Mouse (Mus musculus) limb, embryonic 12.5 days (tissue): ENCODE data around the gene Sept9. TPM values are rescaled to one million over a fixed set of nuclear protein-coding genes. Genes with fewer than 3 reads are reported as not detected.
A peak's percentile ranks its signal among the peaks of the same experiment; 100 is the strongest.

ENCODE experiments used
- ATAC-seq: fragments of 200-750 bp; cut with Nextera tagmentation; 2 replicates; pipeline ENCODE4 v1.8.0; 2017; ENCODE audit warnings: low read depth, moderate TSS enrichment; ENCODE audit not compliant: insufficient number of reproducible peaks, insufficient read depth, low FRiP score, low TSS enrichment
- H3K27ac ChIP-seq: fragments of 300-500 bp; sonication (generic); 2 replicates; pipeline ENCODE4 v1.5.1; 2016; ENCODE audit warnings: mild to moderate bottlenecking, moderate library complexity
- H3K27me3 ChIP-seq: fragments of 300-500 bp; sonication (generic); 2 replicates; pipeline ENCODE4 v1.6.1; 2016; ENCODE audit warnings: mild to moderate bottlenecking, moderate library complexity
- H3K36me3 ChIP-seq: fragments of 300-500 bp; sonication (generic); 2 replicates; pipeline ENCODE4 v1.6.1; 2016; ENCODE audit warnings: mild to moderate bottlenecking, moderate library complexity
- H3K4me1 ChIP-seq: fragments of 300-500 bp; sonication (generic); replicated peaks from 2 replicates; pipeline ENCODE4 v1.6.1; 2016
- H3K4me2 ChIP-seq: fragments of 300-500 bp; sonication (generic); 2 replicates; pipeline ENCODE4 v1.6.1; 2016; ENCODE audit warnings: mild to moderate bottlenecking, moderate library complexity
- H3K4me3 ChIP-seq: fragments of 300-500 bp; sonication (generic); replicated peaks from 2 replicates; pipeline ENCODE4 v1.5.1; 2016; ENCODE audit warnings: mild to moderate bottlenecking
- H3K9ac ChIP-seq: fragments of 300-500 bp; sonication (generic); replicated peaks from 2 replicates; pipeline ENCODE4 v1.6.1; 2016; ENCODE audit warnings: mild to moderate bottlenecking, moderate library complexity
- H3K9me3 ChIP-seq: fragments of 300-500 bp; sonication (generic); 2 replicates; pipeline ENCODE4 v1.6.1; 2016; ENCODE audit warnings: mild to moderate bottlenecking, moderate library complexity
- WGBS: fragments of 180-500 bp; shearing (Covaris S2); methylation state at CpG from one replicate; pipeline ENCODE4 v1.1.7; 2016; 5-methylcytosine and 5-hydroxymethylcytosine counted together
- polyA plus RNA-seq: library from polyadenylated mRNA; unstranded; fragments of >200 nt; fragmentation: Nextera tagmentation; extraction: Ambion mirVana; gene quantifications from 2 replicates; pipeline ENCODE4 v1.2.1, GENCODE M21; 2016

The Sept9 gene
- polyA plus RNA-seq, 1 experiment from 2014 or later = 234 TPM

- no peak overlapping the region for H3K4me3 ChIP-seq
- H3K27ac ChIP-seq = peak overlapping the region; percentile 97
- peaks cover 97% of the 10 kb centered on the region for H3K4me1 ChIP-seq
- 0 out of 2 replicates have a peak overlapping the region, but pooled peaks have one; percentile 17 for H3K4me2 ChIP-seq
- no peak for ATAC-seq
- H3K36me3 ChIP-seq = peaks cover 25% of the 10 kb centered on the region
- H3K9ac ChIP-seq = no peak overlapping the region
- H3K27me3 ChIP-seq = no peaks in the 10 kb centered on the region
- H3K9me3 ChIP-seq = no peaks in the 10 kb centered on the region
- 51% methylated on average over 11 of the region's 11 CpGs for WGBS
Measured at GRCm38 (mm10) chr11:117283048-117283888, 83.8 kb downstream of the Sept9 start.

GRCm38 (mm10) chr11:117283889-117284450 lies 84.5 kb downstream of the Sept9 start:
- Histone ChIP-seq H3K27me3 (no peaks in the 10 kb centered on the region), H3K9ac (peak overlapping the region; percentile 45; the same call in 1 of the 2 replicates), H3K36me3 (peaks cover 30% of the 10 kb centered on the region), H3K27ac (peak overlapping the region; percentile 97), H3K9me3 (no peaks in the 10 kb centered on the region), H3K4me2 (peak overlapping the region; percentile 17; the same call in 1 of the 2 replicates), H3K4me3 (no peak overlapping the region), H3K4me1 (peaks cover 94% of the 10 kb centered on the region)
- WGBS = 42% methylated on average over 6 of the region's 6 CpGs
- no peak for ATAC-seq

DNA sequence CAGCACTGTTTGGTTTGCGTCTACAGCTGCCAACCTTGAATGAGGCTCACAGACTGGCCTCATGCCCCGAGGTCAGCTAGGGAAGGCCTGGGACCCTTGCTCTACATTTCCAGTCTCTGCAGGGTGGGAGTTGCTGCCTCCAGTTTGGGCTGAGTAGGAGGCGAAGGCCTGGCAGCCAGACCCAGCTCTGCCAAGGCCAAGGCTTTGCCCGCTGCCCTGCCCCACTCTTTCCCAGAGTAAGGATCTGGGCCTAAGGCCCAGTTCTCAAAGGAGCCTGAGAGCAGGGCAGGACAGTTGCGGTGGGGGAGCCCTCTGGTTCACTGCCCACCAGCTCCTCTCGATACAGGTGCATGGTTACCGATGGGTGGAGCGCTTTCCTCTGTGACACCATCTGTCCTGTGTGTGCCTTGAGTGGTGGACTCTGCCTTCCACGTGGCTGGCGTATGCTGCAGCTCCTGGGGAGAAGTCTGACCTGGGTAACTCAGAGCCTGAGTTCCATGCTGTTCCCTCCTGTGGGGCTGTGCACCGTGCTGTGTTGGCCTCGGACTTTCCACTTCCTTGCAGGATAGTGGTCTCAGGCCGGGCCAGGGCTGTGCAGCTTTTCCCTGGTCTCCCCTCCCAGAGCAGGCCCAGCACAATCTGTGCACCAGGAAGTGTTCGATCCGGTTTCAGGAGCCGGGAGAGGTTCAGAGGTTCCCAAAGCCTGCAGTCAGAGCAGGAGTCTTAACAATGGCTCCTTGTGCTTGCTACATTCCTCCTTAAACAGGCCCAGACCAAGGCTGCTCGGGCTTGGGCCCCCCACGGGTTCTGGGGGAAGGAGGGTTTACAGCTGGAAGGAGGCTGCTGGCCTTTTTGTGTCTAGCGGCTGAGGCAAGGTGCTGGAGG lies 85.5 kb downstream of the Sept9 start:
- 43% methylated on average over 19 of the region's 19 CpGs for WGBS
- peak overlapping the region; percentile 45; the same call in 1 of the 2 replicates for H3K9ac ChIP-seq
- no peaks in the 10 kb centered on the region for H3K9me3 ChIP-seq
- H3K27ac ChIP-seq = peak overlapping the region; percentile 97
- peak; percentile 66; the same call in 1 of the 2 replicates for ATAC-seq
- no peaks in the 10 kb centered on the region for H3K27me3 ChIP-seq
- peaks cover 40% of the 10 kb centered on the region for H3K36me3 ChIP-seq
- H3K4me3 ChIP-seq = no peak overlapping the region
- H3K4me1 ChIP-seq = peaks cover 84% of the 10 kb centered on the region
- H3K4me2 ChIP-seq = peak overlapping the region; percentile 17

DNA sequence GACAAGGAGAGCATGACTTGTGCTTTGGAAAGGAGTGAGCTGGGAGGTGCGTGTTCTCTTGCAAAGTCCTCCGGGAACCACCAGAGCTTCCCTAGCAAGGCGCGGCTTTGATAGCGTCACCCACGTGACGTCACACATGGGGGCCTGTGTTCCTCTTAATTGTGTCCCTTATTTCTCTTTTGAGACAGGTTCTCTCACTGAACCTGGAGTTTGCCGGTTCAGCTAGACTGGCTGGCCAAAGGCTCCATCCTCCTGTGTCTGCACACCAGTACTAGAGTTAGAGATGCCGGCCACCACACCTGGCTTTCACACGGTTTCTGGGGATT lies 86.1 kb downstream of the Sept9 start:
- WGBS = 52% methylated on average over 10 of the region's 10 CpGs
- 0 out of 2 replicates have a peak overlapping the region, but pooled peaks have one; percentile 45 for H3K9ac ChIP-seq
- ATAC-seq = no peak

DNA sequence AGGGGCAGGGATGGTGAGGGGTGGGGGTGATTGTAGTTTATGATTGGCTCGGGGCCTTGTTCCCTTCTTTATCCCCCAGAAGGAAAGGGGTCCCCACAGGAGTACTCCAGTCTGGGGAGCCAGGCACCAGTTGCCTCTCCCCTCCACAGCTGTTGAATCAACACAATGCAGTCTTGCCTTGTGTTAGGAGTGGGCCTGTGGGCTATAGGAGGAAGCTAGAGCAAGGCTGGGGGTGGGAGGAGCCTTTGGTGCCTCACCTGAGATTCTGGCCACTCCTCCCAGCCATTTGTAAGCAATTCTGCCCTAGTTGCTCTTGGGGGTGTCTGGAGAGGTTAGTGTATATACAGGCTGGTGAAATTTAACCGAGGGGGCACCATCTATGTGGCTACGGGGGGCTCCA lies 88.3 kb downstream of the Sept9 start:
- Histone ChIP-seq H3K27me3 (no peaks in the 10 kb centered on the region), H3K9me3 (no peaks in the 10 kb centered on the region), H3K4me1 (peaks cover 56% of the 10 kb centered on the region), H3K4me3 (no peak overlapping the region), H3K4me2 (no peak overlapping the region), H3K36me3 (peaks cover 62% of the 10 kb centered on the region), H3K27ac (no peak overlapping the region), H3K9ac (peak overlapping the region; percentile 27; the same call in 1 of the 2 replicates)
- no peak for ATAC-seq
- 71% methylated on average over 3 of the region's 3 CpGs for WGBS

More for the DNA sequence above, 86.1 kb downstream of the Sept9 start:
- Histone ChIP-seq H3K27me3 (no peaks in the 10 kb centered on the region), H3K36me3 (peaks cover 46% of the 10 kb centered on the region), H3K27ac (peak overlapping the region; percentile 97), H3K4me2 (peak overlapping the region; percentile 17), H3K9me3 (no peaks in the 10 kb centered on the region), H3K4me1 (peaks cover 78% of the 10 kb centered on the region), H3K4me3 (no peak overlapping the region)

GRCm38 (mm10) chr11:117288765-117289164 lies 89.3 kb downstream of the Sept9 start:
- Histone ChIP-seq H3K9ac (no peak overlapping the region), H3K4me3 (no peak overlapping the region), H3K27me3 (no peaks in the 10 kb centered on the region), H3K4me1 (peaks cover 46% of the 10 kb centered on the region), H3K36me3 (peaks cover 61% of the 10 kb centered on the region), H3K9me3 (no peaks in the 10 kb centered on the region), H3K27ac (no peak overlapping the region), H3K4me2 (no peak overlapping the region)
- ATAC-seq = no peak
- 83% methylated on average over 8 of the region's 8 CpGs for WGBS

- Histone ChIP-seq H3K9me3 (no peaks in the 10 kb centered on the region), H3K27me3 (no peaks in the 10 kb centered on the region), H3K4me1 (peaks cover 40% of the 10 kb centered on the region), H3K36me3 (peaks cover 67% of the 10 kb centered on the region), H3K4me2 (no peak overlapping the region), H3K27ac (no peak overlapping the region), H3K4me3 (no peak overlapping the region), H3K9ac (no peak overlapping the region)
- 93% methylated on average over 30 of the region's 30 CpGs for WGBS
- ATAC-seq = no peak
Measured at GRCm38 (mm10) chr11:117291271-117292059, 92.0 kb downstream of the Sept9 start.

- ATAC-seq = no peak
- no peak overlapping the region for H3K4me2 ChIP-seq
- no peak overlapping the region for H3K4me3 ChIP-seq
- H3K4me1 ChIP-seq = peaks cover 31% of the 10 kb centered on the region
- no peaks in the 10 kb centered on the region for H3K27me3 ChIP-seq
- no peak overlapping the region for H3K9ac ChIP-seq
- H3K9me3 ChIP-seq = no peaks in the 10 kb centered on the region
- peaks cover 70% of the 10 kb centered on the region for H3K36me3 ChIP-seq
- no peak overlapping the region for H3K27ac ChIP-seq
- WGBS = 78% methylated on average over 11 of the region's 11 CpGs
Measured at GRCm38 (mm10) chr11:117292446-117292845, 93.0 kb downstream of the Sept9 start.

- WGBS = 74% methylated on average over 6 of the region's 7 CpGs
- H3K9ac ChIP-seq = no peak overlapping the region
- H3K9me3 ChIP-seq = no peaks in the 10 kb centered on the region
- H3K36me3 ChIP-seq = peaks cover 79% of the 10 kb centered on the region
- ATAC-seq = no peak; the same call in 1 of the 2 replicates
- no peak overlapping the region for H3K4me2 ChIP-seq
- no peaks in the 10 kb centered on the region for H3K27me3 ChIP-seq
- no peak overlapping the region for H3K4me3 ChIP-seq
- peaks cover 21% of the 10 kb centered on the region for H3K4me1 ChIP-seq
- peak overlapping the region; percentile 57; the same call in 1 of the 2 replicates for H3K27ac ChIP-seq
Measured at GRCm38 (mm10) chr11:117295266-117295665, 95.8 kb downstream of the Sept9 start.

DNA sequence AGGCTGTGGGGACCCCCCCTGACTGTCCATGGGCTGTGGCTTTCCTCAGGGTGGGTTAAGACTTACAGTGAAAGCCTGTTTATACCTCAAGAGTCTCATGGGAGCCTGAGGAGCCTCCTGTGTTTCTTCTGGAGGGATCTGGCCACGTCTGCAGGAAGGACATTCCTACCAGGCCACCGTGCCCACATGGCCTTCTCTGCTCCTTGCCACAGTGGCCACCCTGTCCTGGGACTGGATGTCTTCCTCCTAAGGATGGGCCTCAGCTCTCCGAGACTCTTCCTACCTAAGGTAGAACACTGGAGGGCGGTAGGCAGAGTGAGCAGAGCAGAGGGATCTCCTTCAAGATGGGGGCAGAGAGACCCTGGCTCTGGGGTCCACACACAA lies 96.6 kb downstream of the Sept9 start:
- Histone ChIP-seq H3K4me1 (peaks cover 24% of the 10 kb centered on the region), H3K27me3 (no peaks in the 10 kb centered on the region), H3K9me3 (peaks cover 3% of the 10 kb centered on the region; the same call in 1 of the 2 replicates), H3K27ac (peak overlapping the region; percentile 78; the same call in 1 of the 2 replicates), H3K4me2 (no peak overlapping the region), H3K4me3 (no peak overlapping the region), H3K36me3 (peaks cover 78% of the 10 kb centered on the region), H3K9ac (no peak overlapping the region)
- 78% methylated on average over 4 of the region's 4 CpGs for WGBS
- ATAC-seq = 0 out of 2 replicates have a peak, but pooled peaks have one; percentile 16
